Mouse (Mus musculus) MEL (cell line): ENCODE data around the gene Trpv3. TPM values are rescaled to one million over a fixed set of nuclear protein-coding genes. Genes with fewer than 3 reads are reported as not detected.

ENCODE experiments used
- DNase-seq: peaks from one replicate; pipeline ENCODE4 v3.0.0; 2011; ENCODE audit warnings: low read depth, low spot score
- H3K27ac ChIP-seq: 2 replicates; pipeline ENCODE4 v1.5.1; 2012; ENCODE audit warnings: low read depth, mild to moderate bottlenecking, control low read depth, low read length, moderate library complexity; ENCODE audit not compliant: control insufficient read depth
- H3K27me3 ChIP-seq, 2 experiments: fragments of 150-350 bp in 1 of 2; sonication (generic) in 1 of 2; 2 replicates each; pipeline ENCODE4 v1.6.1; 2012; ENCODE audit warnings: low read length in 2 of 2, mild to moderate bottlenecking in 2 of 2, improper control_type of control experiment in 1 of 2, moderate library complexity in 1 of 2; ENCODE audit not compliant: insufficient read depth in 2 of 2, control insufficient read depth in 1 of 2
- H3K36me3 ChIP-seq, 2 experiments: 2 replicates each; pipeline ENCODE4 v1.6.1; 2012 to 2014; ENCODE audit warnings: low read length in 2 of 2, improper control_type of control experiment in 1 of 2, inconsistent platforms in 1 of 2, mild to moderate bottlenecking in 1 of 2; ENCODE audit not compliant: insufficient read depth in 2 of 2, control insufficient read depth in 1 of 2
- H3K4me1 ChIP-seq, 2 experiments: fragments of 150-350 bp in 1 of 2; sonication (generic) in 1 of 2; 2 replicates each; pipeline ENCODE4 v1.6.1; 2012; ENCODE audit warnings: low read length in 2 of 2, improper control_type of control experiment in 1 of 2, mild to moderate bottlenecking in 1 of 2; ENCODE audit not compliant: insufficient read depth in 2 of 2, control insufficient read depth in 1 of 2
- H3K4me3 ChIP-seq, 2 experiments: fragments of 150-350 bp in 1 of 2; sonication (generic) in 1 of 2; 2 replicates each; pipeline ENCODE4 v1.5.1; 2012; ENCODE audit warnings: low read depth in 2 of 2, low read length in 2 of 2, mild to moderate bottlenecking in 2 of 2, moderate library complexity in 2 of 2, control low read depth in 1 of 2, improper control_type of control experiment in 1 of 2; ENCODE audit not compliant: control insufficient read depth in 1 of 2, insufficient read depth in 1 of 2
- H3K79me2 ChIP-seq: 2 replicates; pipeline ENCODE4 v1.6.1; 2012; ENCODE audit warnings: mild to moderate bottlenecking, low read length, moderate library complexity; ENCODE audit not compliant: control insufficient read depth, poor library complexity, insufficient read depth
- H3K9ac ChIP-seq: 2 replicates; pipeline ENCODE4 v1.6.1; 2012; ENCODE audit warnings: low read depth, mild to moderate bottlenecking, control low read depth, low read length, moderate library complexity; ENCODE audit not compliant: control insufficient read depth, poor library complexity, severe bottlenecking
- H3K9me3 ChIP-seq: fragments of 150-350 bp; sonication (generic); replicated peaks from 2 replicates; pipeline ENCODE4 v1.6.1; 2012; ENCODE audit warnings: mild to moderate bottlenecking, low read length, improper control_type of control experiment, moderate library complexity; ENCODE audit not compliant: insufficient read depth
- CTCF ChIP-seq, 3 experiments: IDR thresholded peaks in 2 of 3; conservative IDR thresholded peaks in 1 of 3; 2 replicates each; pipeline ENCODE4 v1.5.1; 2011 to 2012; ENCODE audit warnings: low read length in 3 of 3, low read depth in 2 of 3, mild to moderate bottlenecking in 2 of 3, improper control_type of control experiment in 1 of 3, inconsistent platforms in 1 of 3, mixed read lengths in 1 of 3, moderate library complexity in 1 of 3; ENCODE audit not compliant: control insufficient read depth in 1 of 3, insufficient read depth in 1 of 3, poor library complexity in 1 of 3, severe bottlenecking in 1 of 3
- GATA1 ChIP-seq: IDR thresholded peaks from 2 replicates; pipeline ENCODE4 v1.6.1; 2011; ENCODE audit warnings: low read depth, low read length, improper control_type of control experiment
- MAFK ChIP-seq: IDR thresholded peaks from 2 replicates; pipeline ENCODE4 v1.6.1; 2011; ENCODE audit warnings: low read depth, mild to moderate bottlenecking, low read length, improper control_type of control experiment, borderline replicate concordance
- MAX ChIP-seq: IDR thresholded peaks from 2 replicates; pipeline ENCODE4 v1.6.1; 2011; ENCODE audit warnings: low read length, improper control_type of control experiment
- MXI1 ChIP-seq: IDR thresholded peaks from 2 replicates; pipeline ENCODE4 v1.6.1; 2011; ENCODE audit warnings: mild to moderate bottlenecking, low read depth, low read length, improper control_type of control experiment
- NELFE ChIP-seq: IDR thresholded peaks from 2 replicates; pipeline ENCODE4 v1.6.1; 2011; ENCODE audit warnings: low read depth, low read length, improper control_type of control experiment
- POLR2A ChIP-seq, 2 experiments: IDR thresholded peaks; 2 replicates each; pipeline ENCODE4 v1.6.1; 2011 to 2012; ENCODE audit warnings: low read length in 2 of 2, mild to moderate bottlenecking in 2 of 2, control low read depth in 1 of 2, improper control_type of control experiment in 1 of 2, low read depth in 1 of 2, moderate library complexity in 1 of 2; ENCODE audit not compliant: control insufficient read depth in 1 of 2, insufficient read depth in 1 of 2, poor library complexity in 1 of 2
- SMC3 ChIP-seq: IDR thresholded peaks from 2 replicates; pipeline ENCODE4 v1.6.1; 2011; ENCODE audit warnings: low read depth, low read length, improper control_type of control experiment
- TBP ChIP-seq: IDR thresholded peaks from 2 replicates; pipeline ENCODE4 v1.8.0; 2011; ENCODE audit warnings: low read depth, low read length, improper control_type of control experiment
- UBTF ChIP-seq: IDR thresholded peaks from 2 replicates; pipeline ENCODE4 v1.6.1; 2012; ENCODE audit warnings: low read depth, mild to moderate bottlenecking, inconsistent platforms, low read length, improper control_type of control experiment, moderate library complexity, borderline replicate concordance; ENCODE audit not compliant: insufficient read depth
- USF1 ChIP-seq: IDR thresholded peaks from 2 replicates; pipeline ENCODE4 v1.6.1; 2014; ENCODE audit warnings: low read depth, mild to moderate bottlenecking, inconsistent platforms, low read length, improper control_type of control experiment, moderate library complexity
- ZC3H11A ChIP-seq: IDR thresholded peaks from 2 replicates; pipeline ENCODE4 v1.6.1; 2012; ENCODE audit warnings: low read depth, mild to moderate bottlenecking, inconsistent platforms, low read length, improper control_type of control experiment
- ZKSCAN1 ChIP-seq: IDR thresholded peaks from 2 replicates; pipeline ENCODE4 v1.6.1; 2012; ENCODE audit warnings: low read depth, mild to moderate bottlenecking, inconsistent platforms, low read length, improper control_type of control experiment, moderate library complexity
- polyA plus RNA-seq, 2 experiments: library from polyadenylated mRNA; stranded (reverse) in 1 of 2; unstranded in 1 of 2; fragments of >175 nt in 1 of 2; fragments of >200 nt in 1 of 2; gene quantifications; 2 replicates each; pipeline versions ENCODE4 v1.2.1 to v1.2.4; 2012; ENCODE audit warnings: low replicate concordance in 2 of 2, low read depth in 1 of 2; ENCODE audit not compliant: insufficient read length in 2 of 2, insufficient read depth in 1 of 2, missing spikeins in 1 of 2
- total RNA-seq: library from RNA; depleted of rRNA; stranded (reverse); fragments of 300-350 nt; gene quantifications from 2 replicates; pipeline ENCODE4 v1.2.3, GENCODE M21; 2012; rRNA removed

Trpv3 gene
- total RNA-seq (not detected in 2 replicates), polyA plus RNA-seq (not detected)

DNA sequence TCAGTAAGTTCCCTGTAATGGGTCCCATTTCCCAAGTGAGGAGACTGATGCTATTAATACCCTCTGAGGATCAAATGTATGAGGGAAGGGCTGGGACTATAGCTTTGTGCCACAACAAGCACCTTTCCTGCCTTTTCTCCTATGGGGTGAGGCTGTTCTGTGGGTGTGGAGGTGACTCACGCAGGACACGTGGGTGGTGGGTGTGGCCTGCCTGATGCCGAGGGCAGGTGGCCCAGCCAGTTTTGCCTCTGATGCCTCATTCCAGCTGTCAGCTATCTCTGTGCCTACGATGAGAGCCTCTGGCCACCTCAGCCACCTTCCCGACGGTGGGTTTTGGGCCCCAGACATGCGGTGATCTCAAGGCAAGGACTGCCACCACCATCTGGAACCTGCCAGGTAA lies at the start of gene Trpv3:
Trpv3 (plus strand) TSS at position 122 of the 400 bp plus-strand sequence.
- Histone ChIP-seq H3K4me3 (no peak within 1 kb of the TSS), H3K4me1 (no peaks in the 10 kb centered on the region)
- TF ChIP-seq ZC3H11A (no peak), ZKSCAN1 (no peak), MAFK (no peak)

DNA sequence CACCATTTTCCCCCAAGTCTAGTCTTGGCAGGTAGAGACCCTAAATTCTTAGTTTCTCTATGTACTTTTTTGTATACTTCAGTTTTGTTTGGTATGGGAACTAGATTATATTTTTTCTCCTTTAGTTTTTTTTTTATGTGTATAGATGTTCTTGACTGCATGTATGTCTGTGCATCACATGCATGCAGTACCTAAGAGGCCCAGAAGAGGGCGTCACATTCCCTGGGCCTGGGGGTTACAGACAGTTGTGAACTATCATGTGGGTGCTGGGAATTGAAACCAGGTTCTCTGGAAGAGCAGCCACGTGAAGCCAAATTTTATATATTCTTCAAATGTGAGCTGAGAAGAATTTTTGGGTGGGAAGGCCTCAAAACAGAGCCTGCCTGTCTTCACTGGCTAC lies 47.5 kb upstream of the Trpv3 start:
- H3K9ac ChIP-seq = no peak overlapping the region
- no peaks in the 10 kb centered on the region for H3K79me2 ChIP-seq
- DNase-seq = no peak
- H3K36me3 ChIP-seq = no peaks in the 10 kb centered on the region
- H3K9me3 ChIP-seq = no peaks in the 10 kb centered on the region
- H3K27me3 ChIP-seq = no peaks in the 10 kb centered on the region
- no peak overlapping the region for H3K27ac ChIP-seq
- H3K4me1 ChIP-seq = no peaks in the 10 kb centered on the region
- no peak overlapping the region for H3K4me3 ChIP-seq
- TF ChIP-seq POLR2A (IDR thresholded peaks at IDR 0.05; ENCODE audit: control insufficient read depth in 1 of 2, insufficient read depth in 1 of 2, low read depth in 1 of 2, low read length in 2 of 2, poor library complexity in 1 of 2) (no peak), MAX (no peak), TBP (no peak), MXI1 (no peak), SMC3 (peak; percentile 21; the same call in 1 of the 2 replicates), NELFE (no peak), CTCF (IDR thresholded peaks at IDR 0.05 in 2 of 3, conservative IDR thresholded peaks at IDR 0.05 in 1 of 3; ENCODE audit: control insufficient read depth in 1 of 3, insufficient read depth in 1 of 3, low read depth in 2 of 3, low read length in 3 of 3, poor library complexity in 1 of 3, severe bottlenecking in 1 of 3) (peak; percentile 21 to 32 (median 24); a peak in 3 of 6 replicates)

More for the DNA sequence above, at the start of gene Trpv3:
- Histone ChIP-seq H3K9ac (no peak within 1 kb of the TSS), H3K9me3 (no peaks in the 10 kb centered on the region), H3K79me2 (no peaks in the 10 kb centered on the region), H3K27me3 (peaks cover 0 to 2% of the 10 kb centered on the region in 2 experiments; a peak in 2 of 4 replicates), H3K36me3 (no peaks in the 10 kb centered on the region), H3K27ac (no peak within 1 kb of the TSS)
- no peak for DNase-seq

DNA sequence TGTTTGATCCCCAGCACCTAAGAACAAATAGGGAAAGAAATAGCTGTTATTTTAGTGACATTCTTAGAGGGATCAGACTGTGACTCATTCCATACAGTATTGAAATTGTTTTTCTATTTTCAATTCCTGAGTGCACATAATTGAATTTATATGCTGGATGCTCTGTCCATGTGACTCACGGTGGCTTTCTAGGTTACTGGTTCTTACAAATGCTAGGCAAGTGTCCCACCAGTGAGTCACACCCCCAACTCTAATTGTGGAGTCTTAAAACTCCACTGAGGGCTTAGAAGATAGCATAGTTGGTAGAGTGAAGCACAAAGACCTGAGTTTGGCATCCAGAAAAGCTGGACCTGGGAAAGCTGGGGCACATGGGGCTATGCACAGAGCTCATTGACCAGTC lies 46.5 kb upstream of the Trpv3 start:
- H3K4me3 ChIP-seq = no peak overlapping the region
- no peak for DNase-seq
- no peak overlapping the region for H3K9ac ChIP-seq
- no peak for TF ChIP-seq USF1
- TF ChIP-seq GATA1 = no peak
- no peak for TF ChIP-seq UBTF
- no peak overlapping the region for H3K27ac ChIP-seq
- H3K27me3 ChIP-seq = no peaks in the 10 kb centered on the region
- H3K79me2 ChIP-seq = no peaks in the 10 kb centered on the region
- H3K9me3 ChIP-seq = no peaks in the 10 kb centered on the region
- no peaks in the 10 kb centered on the region for H3K4me1 ChIP-seq
- no peaks in the 10 kb centered on the region for H3K36me3 ChIP-seq
